Mouse (Mus musculus): ENCODE data around the gene Mpzl2. TPM values are rescaled to one million over a fixed set of nuclear protein-coding genes. Genes with fewer than 3 reads are reported as not detected.

Gene Mpzl2
- polyA plus RNA-seq, 1 experiment from 2014 or later: 1.1 TPM

- Histone ChIP-seq H3K27me3 (peaks cover 4% of the 10 kb centered on the region; the same call in 1 of the 2 replicates), H3K4me2 (no peak within 1 kb of the TSS), H3K4me3 (peak within 1 kb of the TSS; percentile 3; the same call in 1 of the 2 replicates), H3K36me3 (no peaks in the 10 kb centered on the region), H3K9me3 (replicated peaks) (no peaks in the 10 kb centered on the region), H3K4me1 (replicated peaks) (no peaks in the 10 kb centered on the region), H3K27ac (peak within 1 kb of the TSS; percentile 16; the same call in 1 of the 2 replicates), H3K9ac (no peak within 1 kb of the TSS)
- ATAC-seq (replicated peaks; ENCODE audit: insufficient number of reproducible peaks, insufficient read depth, low FRiP score, low read depth): no peak
- 73% methylated on average over 19 of the region's 19 CpGs for WGBS
Measured at GRCm38 (mm10) chr9:45009180-45010078, 30.2 kb upstream of the Mpzl2 start, which contains the start of gene Cd3e. Gene Cd3e (minus strand): TSS chr9:45009627.

- no peak overlapping the region for H3K4me3 ChIP-seq
- peak overlapping the region; percentile 16; the same call in 1 of the 2 replicates for H3K27ac ChIP-seq
- no peaks in the 10 kb centered on the region for H3K9me3 ChIP-seq (replicated peaks)
- H3K27me3 ChIP-seq: no peaks in the 10 kb centered on the region
- no peak overlapping the region for H3K9ac ChIP-seq
- no peaks in the 10 kb centered on the region for H3K36me3 ChIP-seq
- WGBS: 60% methylated on average over 4 of the region's 4 CpGs
- no peak overlapping the region for H3K4me2 ChIP-seq
- no peaks in the 10 kb centered on the region for H3K4me1 ChIP-seq (replicated peaks)
- ATAC-seq (replicated peaks; ENCODE audit: insufficient number of reproducible peaks, insufficient read depth, low FRiP score, low read depth): no peak
Measured at GRCm38 (mm10) chr9:45010461-45010860, 29.1 kb upstream of the Mpzl2 start.

GRCm38 (mm10) chr9:45011291-45011690 is 28.3 kb upstream of the Mpzl2 start:
- no peaks in the 10 kb centered on the region for H3K4me1 ChIP-seq (replicated peaks)
- no peaks in the 10 kb centered on the region for H3K27me3 ChIP-seq
- no peak overlapping the region for H3K9ac ChIP-seq
- no peaks in the 10 kb centered on the region for H3K36me3 ChIP-seq
- H3K4me3 ChIP-seq: no peak overlapping the region
- ATAC-seq (replicated peaks; ENCODE audit: insufficient number of reproducible peaks, insufficient read depth, low FRiP score, low read depth): no peak
- no peaks in the 10 kb centered on the region for H3K9me3 ChIP-seq (replicated peaks)
- H3K4me2 ChIP-seq: no peak overlapping the region
- H3K27ac ChIP-seq: no peak overlapping the region
- WGBS: 36% methylated on average over 6 of the region's 6 CpGs

DNA sequence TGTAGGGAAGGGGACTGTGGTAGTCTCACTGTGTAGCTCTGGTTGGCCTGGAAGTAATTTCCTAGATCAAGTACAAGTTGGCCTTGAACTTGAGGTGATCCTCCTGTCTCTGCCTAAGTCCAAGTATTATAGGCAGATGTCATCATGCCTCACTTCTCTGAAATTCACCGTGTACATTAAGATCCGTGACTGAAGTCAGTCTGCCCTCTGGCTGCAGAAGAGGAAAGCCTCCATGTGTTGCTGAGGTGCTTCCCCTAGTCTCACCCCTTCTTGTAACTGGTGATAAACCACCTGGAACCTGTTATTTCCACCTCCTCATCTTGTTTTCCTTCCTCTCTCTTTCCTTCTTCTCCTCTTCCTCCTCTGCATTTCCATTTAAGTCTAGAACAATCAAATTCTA is 24.7 kb upstream of the Mpzl2 start:
- Histone ChIP-seq H3K27me3 (no peaks in the 10 kb centered on the region), H3K9ac (no peak overlapping the region), H3K4me1 (replicated peaks) (no peaks in the 10 kb centered on the region), H3K4me2 (no peak overlapping the region), H3K27ac (no peak overlapping the region), H3K4me3 (no peak overlapping the region), H3K9me3 (replicated peaks) (no peaks in the 10 kb centered on the region), H3K36me3 (no peaks in the 10 kb centered on the region)
- ATAC-seq (replicated peaks; ENCODE audit: insufficient number of reproducible peaks, insufficient read depth, low FRiP score, low read depth): no peak
- WGBS: 32% methylated on average over 2 of the region's 2 CpGs

DNA sequence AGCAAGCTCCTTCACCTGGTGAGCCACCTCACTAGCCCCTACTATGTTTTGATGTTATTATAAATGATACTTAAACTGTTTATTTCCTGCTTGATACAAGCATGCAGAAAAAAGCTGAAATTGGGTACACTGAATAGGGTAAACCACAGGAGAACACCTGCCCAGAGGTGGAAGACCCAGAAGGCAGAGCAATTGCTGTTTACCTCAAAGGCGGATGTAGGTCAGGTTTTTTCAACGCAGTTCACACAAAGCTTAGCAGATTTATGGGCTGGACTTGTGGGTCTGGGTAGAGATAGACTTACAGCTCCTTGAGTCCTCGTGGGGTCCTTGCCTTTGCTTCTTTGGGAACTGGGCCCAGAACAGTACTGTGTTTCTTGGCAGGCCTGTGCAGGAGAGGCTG is 23.8 kb upstream of the Mpzl2 start:
- Histone ChIP-seq H3K4me1 (replicated peaks) (no peaks in the 10 kb centered on the region), H3K9me3 (replicated peaks) (no peaks in the 10 kb centered on the region), H3K36me3 (no peaks in the 10 kb centered on the region), H3K27ac (no peak overlapping the region), H3K9ac (no peak overlapping the region), H3K27me3 (no peaks in the 10 kb centered on the region), H3K4me2 (no peak overlapping the region), H3K4me3 (no peak overlapping the region)
- WGBS: 67% methylated on average over 3 of the region's 3 CpGs
- no peak for ATAC-seq (replicated peaks; ENCODE audit: insufficient number of reproducible peaks, insufficient read depth, low FRiP score, low read depth)

GRCm38 (mm10) chr9:45018031-45018430 is 21.6 kb upstream of the Mpzl2 start:
- H3K27ac ChIP-seq: no peak overlapping the region
- H3K27me3 ChIP-seq: no peaks in the 10 kb centered on the region
- no peak overlapping the region for H3K9ac ChIP-seq
- H3K36me3 ChIP-seq: no peaks in the 10 kb centered on the region
- H3K4me3 ChIP-seq: no peak overlapping the region
- no peak for ATAC-seq (replicated peaks; ENCODE audit: insufficient number of reproducible peaks, insufficient read depth, low FRiP score, low read depth)
- H3K9me3 ChIP-seq (replicated peaks): no peaks in the 10 kb centered on the region
- whole genome bisulfite sequencing: 81% methylated on average over 11 of the region's 11 CpGs
- H3K4me1 ChIP-seq (replicated peaks): no peaks in the 10 kb centered on the region
- no peak overlapping the region for H3K4me2 ChIP-seq

DNA sequence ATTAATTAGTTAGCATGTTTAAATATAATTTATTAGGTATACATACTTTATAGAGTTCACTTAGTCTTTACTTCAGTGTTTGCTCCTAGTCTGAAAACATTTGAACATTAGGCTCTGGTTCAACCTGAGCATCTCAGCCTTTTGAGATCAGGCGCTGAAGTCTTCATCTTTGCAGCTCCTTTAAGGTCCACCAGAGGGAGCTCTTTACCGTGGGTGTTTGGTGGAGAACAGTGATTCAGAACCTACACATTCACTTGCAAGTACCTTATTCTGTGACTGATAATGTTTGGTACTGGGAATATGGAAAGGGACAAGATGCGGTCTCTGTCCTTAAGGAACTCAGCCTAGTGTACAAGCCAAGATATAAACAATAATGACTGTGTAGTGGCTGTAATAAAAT is 16.8 kb upstream of the Mpzl2 start:
- Histone ChIP-seq H3K4me1 (replicated peaks) (no peaks in the 10 kb centered on the region), H3K27me3 (peaks cover 17% of the 10 kb centered on the region), H3K9ac (no peak overlapping the region), H3K4me3 (no peak overlapping the region), H3K27ac (no peak overlapping the region), H3K4me2 (no peak overlapping the region), H3K36me3 (no peaks in the 10 kb centered on the region), H3K9me3 (replicated peaks) (no peaks in the 10 kb centered on the region)
- 10% methylated on average over 3 of the region's 3 CpGs for WGBS
- ATAC-seq (replicated peaks; ENCODE audit: insufficient number of reproducible peaks, insufficient read depth, low FRiP score, low read depth): no peak

DNA sequence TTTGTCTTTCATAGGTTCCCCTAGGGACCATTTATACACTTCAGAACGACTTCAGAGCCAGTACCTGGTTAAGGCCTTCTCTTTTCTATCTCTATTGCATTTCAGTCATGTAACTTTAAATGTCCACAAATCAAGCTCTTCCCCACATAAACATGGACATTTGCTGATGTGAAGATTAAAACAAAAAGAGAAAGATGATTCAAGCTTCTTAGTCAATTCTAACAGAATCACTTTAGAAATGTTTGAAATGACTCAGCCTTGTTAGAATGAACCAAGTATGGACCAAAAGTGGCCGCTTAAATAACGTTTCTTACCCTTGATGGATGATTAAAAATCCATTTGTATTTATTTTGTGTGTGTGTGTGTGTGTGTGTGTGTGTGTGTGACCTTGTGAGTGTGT is 16.0 kb upstream of the Mpzl2 start:
- no peak for ATAC-seq (replicated peaks; ENCODE audit: insufficient number of reproducible peaks, insufficient read depth, low FRiP score, low read depth)
- WGBS: 52% methylated on average over 3 of the region's 3 CpGs
- H3K9ac ChIP-seq: no peak overlapping the region
- H3K27me3 ChIP-seq: peaks cover 25% of the 10 kb centered on the region
- H3K4me2 ChIP-seq: no peak overlapping the region
- H3K4me1 ChIP-seq (replicated peaks): no peaks in the 10 kb centered on the region
- no peaks in the 10 kb centered on the region for H3K9me3 ChIP-seq (replicated peaks)
- no peak overlapping the region for H3K27ac ChIP-seq
- H3K36me3 ChIP-seq: no peaks in the 10 kb centered on the region
- no peak overlapping the region for H3K4me3 ChIP-seq

DNA sequence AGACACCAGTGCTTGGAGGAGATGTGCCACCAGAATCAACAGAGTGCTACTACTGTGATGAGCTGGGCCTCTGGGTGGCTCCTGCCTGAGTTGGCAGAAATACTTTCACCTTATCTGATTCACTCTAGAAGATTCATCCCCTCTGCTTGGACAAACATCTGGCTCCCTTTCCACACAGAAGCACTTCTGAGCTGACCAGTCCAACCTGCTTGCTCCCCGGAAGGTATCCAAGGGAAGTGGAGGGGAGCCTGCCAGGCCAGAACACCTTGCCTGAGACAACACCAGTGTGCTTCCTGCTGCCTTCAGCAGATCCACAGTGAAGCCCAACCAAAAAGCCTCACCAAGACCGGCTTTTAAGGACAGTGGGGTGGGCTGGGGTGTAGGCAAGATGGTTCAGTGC is 15.4 kb upstream of the Mpzl2 start:
- H3K9ac ChIP-seq: no peak overlapping the region
- no peaks in the 10 kb centered on the region for H3K9me3 ChIP-seq (replicated peaks)
- H3K4me2 ChIP-seq: no peak overlapping the region
- peaks cover 30% of the 10 kb centered on the region for H3K27me3 ChIP-seq
- WGBS: 62% methylated on average over 2 of the region's 2 CpGs
- no peak overlapping the region for H3K4me3 ChIP-seq
- H3K27ac ChIP-seq: no peak overlapping the region
- H3K36me3 ChIP-seq: no peaks in the 10 kb centered on the region
- ATAC-seq (replicated peaks; ENCODE audit: insufficient number of reproducible peaks, insufficient read depth, low FRiP score, low read depth): no peak
- no peaks in the 10 kb centered on the region for H3K4me1 ChIP-seq (replicated peaks)

GRCm38 (mm10) chr9:45027376-45027775 is 12.2 kb upstream of the Mpzl2 start:
- Histone ChIP-seq H3K4me2 (no peak overlapping the region), H3K4me1 (replicated peaks) (no peaks in the 10 kb centered on the region), H3K9me3 (replicated peaks) (no peaks in the 10 kb centered on the region), H3K36me3 (no peaks in the 10 kb centered on the region), H3K27ac (no peak overlapping the region), H3K9ac (no peak overlapping the region), H3K27me3 (peaks cover 47% of the 10 kb centered on the region), H3K4me3 (no peak overlapping the region)
- 54% methylated on average over 8 of the region's 8 CpGs for WGBS
- no peak for ATAC-seq (replicated peaks; ENCODE audit: insufficient number of reproducible peaks, insufficient read depth, low FRiP score, low read depth)

DNA sequence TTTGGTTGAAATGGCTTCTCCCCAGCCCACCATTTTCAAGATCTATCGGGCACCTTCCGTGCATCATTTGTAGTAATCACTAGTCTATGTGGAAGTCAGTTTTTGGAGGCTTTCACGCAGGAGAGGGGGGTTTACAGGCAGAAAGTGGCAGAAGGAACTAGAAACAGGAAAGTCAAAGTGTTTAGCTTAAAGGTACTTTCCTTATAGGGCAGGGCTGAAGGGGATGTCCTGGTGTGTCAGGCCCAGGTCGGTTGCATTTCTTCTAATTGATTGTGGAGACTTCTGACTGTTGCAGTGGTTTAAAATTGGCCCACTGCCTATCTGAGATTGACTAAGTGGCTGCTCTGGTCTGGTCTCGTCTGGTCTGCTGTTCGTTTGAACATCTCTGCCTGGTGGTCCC is 9.3 kb upstream of the Mpzl2 start:
- no peak for ATAC-seq (replicated peaks; ENCODE audit: insufficient number of reproducible peaks, insufficient read depth, low FRiP score, low read depth)
- WGBS: 42% methylated on average over 6 of the region's 6 CpGs
- peaks cover 54% of the 10 kb centered on the region for H3K27me3 ChIP-seq

GRCm38 (mm10) chr9:45032261-45032660 is 7.3 kb upstream of the Mpzl2 start:
- H3K27me3 ChIP-seq: peaks cover 45% of the 10 kb centered on the region
- no peaks in the 10 kb centered on the region for H3K4me1 ChIP-seq (replicated peaks)
- no peaks in the 10 kb centered on the region for H3K36me3 ChIP-seq
- 53% methylated on average over 2 of the region's 2 CpGs for WGBS
- ATAC-seq (replicated peaks; ENCODE audit: insufficient number of reproducible peaks, insufficient read depth, low FRiP score, low read depth): no peak
- H3K27ac ChIP-seq: no peak overlapping the region
- H3K4me3 ChIP-seq: no peak overlapping the region
- H3K9me3 ChIP-seq (replicated peaks): no peaks in the 10 kb centered on the region
- H3K4me2 ChIP-seq: no peak overlapping the region
- no peak overlapping the region for H3K9ac ChIP-seq

More for the DNA sequence above, 9.3 kb upstream of the Mpzl2 start:
- Histone ChIP-seq H3K36me3 (no peaks in the 10 kb centered on the region), H3K9me3 (replicated peaks) (no peaks in the 10 kb centered on the region), H3K4me2 (no peak overlapping the region), H3K27ac (no peak overlapping the region), H3K4me1 (replicated peaks) (no peaks in the 10 kb centered on the region), H3K9ac (no peak overlapping the region), H3K4me3 (no peak overlapping the region)
